Mouse (Mus musculus) hindbrain, postnatal 0 days (tissue): ENCODE data around the gene Usp44. TPM values are rescaled to one million over a fixed set of nuclear protein-coding genes. Genes with fewer than 3 reads are reported as not detected.

Experiments used
- ATAC-seq: fragments of 200-750 bp; cut with Nextera tagmentation; 2 replicates; pipeline ENCODE4 v1.8.0; 2017; ENCODE audit warnings: mild to moderate bottlenecking, moderate TSS enrichment, moderate library complexity
- DNase-seq: peaks from one replicate; pipeline ENCODE4 v3.0.0-alpha.2; 2015; ENCODE audit warnings: low spot score
- H3K27ac ChIP-seq: fragments of 300-500 bp; sonication (generic); 2 replicates; pipeline ENCODE4 v1.5.1; 2014; ENCODE audit warnings: mild to moderate bottlenecking
- H3K27me3 ChIP-seq: fragments of 300-500 bp; sonication (generic); 2 replicates; pipeline ENCODE4 v1.6.1; 2014; ENCODE audit warnings: low read length, mixed read lengths; ENCODE audit not compliant: insufficient read depth
- H3K36me3 ChIP-seq: fragments of 300-500 bp; sonication (generic); 2 replicates; pipeline ENCODE4 v1.6.1; 2014; ENCODE audit warnings: low read length, mixed read lengths; ENCODE audit not compliant: insufficient read depth
- H3K4me1 ChIP-seq: fragments of 300-500 bp; sonication (generic); 2 replicates; pipeline ENCODE4 v1.6.1; 2014; ENCODE audit warnings: antibody characterized with exemption, low read length, mixed read lengths; ENCODE audit not compliant: insufficient read depth
- H3K4me2 ChIP-seq: fragments of 300-500 bp; sonication (generic); 2 replicates; pipeline ENCODE4 v1.6.1; 2014; ENCODE audit warnings: low read depth, mild to moderate bottlenecking, low read length, moderate library complexity, mixed read lengths
- H3K4me3 ChIP-seq: fragments of 300-500 bp; sonication (generic); 2 replicates; pipeline ENCODE4 v1.5.1; 2014; ENCODE audit warnings: low read length
- H3K9ac ChIP-seq: fragments of 300-500 bp; sonication (generic); replicated peaks from 2 replicates; pipeline ENCODE4 v1.6.1; 2014; ENCODE audit warnings: mild to moderate bottlenecking, low read length, moderate library complexity, mixed read lengths
- H3K9me3 ChIP-seq: fragments of 300-500 bp; sonication (generic); 2 replicates; pipeline ENCODE4 v1.6.1; 2016; ENCODE audit warnings: low read length, mixed read lengths
- CTCF ChIP-seq: IDR thresholded peaks from 2 replicates; pipeline ENCODE4 v1.5.1; 2016; ENCODE audit warnings: antibody characterized with exemption, control low read depth, low read depth
- WGBS: fragments of 180-500 bp; shearing (Covaris S2); extraction: QIAGEN DNeasy Blood & Tissue Kit; methylation state at CpG from one replicate; pipeline ENCODE4 v1.1.7; 2014; 5-methylcytosine and 5-hydroxymethylcytosine counted together
- polyA plus RNA-seq: library from polyadenylated mRNA; unstranded; fragments of >200 nt; fragmentation: Nextera tagmentation; extraction: Ambion mirVana; gene quantifications from 2 replicates; pipeline ENCODE4 v1.2.1, GENCODE M21; 2015
- total RNA-seq: library from RNA; depleted of rRNA; stranded (reverse); fragments of >200 nt; gene quantifications from 2 replicates; pipeline ENCODE4 v1.2.3, GENCODE M21; 2014

Usp44 gene
- total and polyA plus RNA-seq, 2 experiments from 2014 or later, result 0.26 to 0.43 TPM

GRCm38 (mm10) chr10:93810590-93811185, 20.7 kb upstream of the Usp44 start:
- no peaks in the 10 kb centered on the region for H3K9me3 ChIP-seq
- H3K36me3 ChIP-seq, result no peaks in the 10 kb centered on the region
- no peak overlapping the region for H3K27ac ChIP-seq
- H3K27me3 ChIP-seq, result no peaks in the 10 kb centered on the region
- TF ChIP-seq CTCF, result no peak
- H3K4me2 ChIP-seq, result no peak overlapping the region
- ATAC-seq (no peak), DNase-seq (no peak)
- WGBS, result 40% methylated on average over 7 of the region's 7 CpGs
- H3K4me3 ChIP-seq, result no peak overlapping the region
- no peak overlapping the region for H3K9ac ChIP-seq
- no peaks in the 10 kb centered on the region for H3K4me1 ChIP-seq

- ATAC-seq, result no peak
These were observed 19.3 kb upstream of the Usp44 start for GRCm38 (mm10) chr10:93812098-93812497.

GRCm38 (mm10) chr10:93812774-93813415, 18.5 kb upstream of the Usp44 start:
- H3K4me1 ChIP-seq, result no peaks in the 10 kb centered on the region
- peak; percentile 92 for TF ChIP-seq CTCF
- ATAC-seq (no peak), DNase-seq (peak; percentile 90)
- H3K27ac ChIP-seq, result no peak overlapping the region
- 13% methylated on average over 10 of the region's 10 CpGs for WGBS
- H3K4me3 ChIP-seq, result no peak overlapping the region
- H3K9ac ChIP-seq, result no peak overlapping the region
- H3K4me2 ChIP-seq, result no peak overlapping the region
- no peaks in the 10 kb centered on the region for H3K9me3 ChIP-seq
- H3K36me3 ChIP-seq, result no peaks in the 10 kb centered on the region
- H3K27me3 ChIP-seq, result no peaks in the 10 kb centered on the region

More at GRCm38 (mm10) chr10:93812098-93812497, 19.3 kb upstream of the Usp44 start:
- WGBS, result 88% methylated on average over 7 of the region's 7 CpGs
- DNase-seq, result no peak
- H3K4me2 ChIP-seq, result no peak overlapping the region
- H3K4me3 ChIP-seq, result no peak overlapping the region
- H3K9me3 ChIP-seq, result no peaks in the 10 kb centered on the region
- no peaks in the 10 kb centered on the region for H3K36me3 ChIP-seq
- no peak overlapping the region for H3K9ac ChIP-seq
- no peak for TF ChIP-seq CTCF
- no peak overlapping the region for H3K27ac ChIP-seq
- no peaks in the 10 kb centered on the region for H3K27me3 ChIP-seq
- H3K4me1 ChIP-seq, result no peaks in the 10 kb centered on the region

- H3K36me3 ChIP-seq, result no peaks in the 10 kb centered on the region
- peak; percentile 68 for DNase-seq
- no peaks in the 10 kb centered on the region for H3K9me3 ChIP-seq
- H3K4me3 ChIP-seq, result no peak overlapping the region
- no peak overlapping the region for H3K9ac ChIP-seq
- H3K27me3 ChIP-seq, result no peaks in the 10 kb centered on the region
- WGBS, result 38% methylated on average over 10 of the region's 10 CpGs
- peak; percentile 53 for TF ChIP-seq CTCF
- ATAC-seq, result peak; percentile 74
- H3K4me1 ChIP-seq, result no peaks in the 10 kb centered on the region
- no peak overlapping the region for H3K4me2 ChIP-seq
- no peak overlapping the region for H3K27ac ChIP-seq
These were observed 17.6 kb upstream of the Usp44 start for GRCm38 (mm10) chr10:93813755-93814154.

- H3K27me3 ChIP-seq, result 0 out of 2 replicates have a peak, but pooled peaks cover 4% of the 10 kb centered on the region
- H3K9me3 ChIP-seq, result no peaks in the 10 kb centered on the region
- WGBS, result 43% methylated on average over 7 of the region's 7 CpGs
- 0 out of 2 replicates have a peak, but pooled peaks have one; percentile 24 for ATAC-seq
- no peaks in the 10 kb centered on the region for H3K36me3 ChIP-seq
- no peak overlapping the region for H3K4me2 ChIP-seq
- DNase-seq, result peak; percentile 80
- no peak overlapping the region for H3K9ac ChIP-seq
- no peak overlapping the region for H3K27ac ChIP-seq
- H3K4me1 ChIP-seq, result no peaks in the 10 kb centered on the region
- peak; percentile 86 for TF ChIP-seq CTCF
- H3K4me3 ChIP-seq, result no peak overlapping the region
These were observed 12.7 kb upstream of the Usp44 start for GRCm38 (mm10) chr10:93818661-93819060.

GRCm38 (mm10) chr10:93829898-93830831, 1.2 kb upstream of the Usp44 start:
- Histone ChIP-seq H3K4me3 (no peak overlapping the region), H3K36me3 (no peaks in the 10 kb centered on the region), H3K27me3 (peaks cover 32% of the 10 kb centered on the region), H3K9ac (no peak overlapping the region), H3K4me1 (no peaks in the 10 kb centered on the region), H3K4me2 (no peak overlapping the region), H3K27ac (no peak overlapping the region), H3K9me3 (no peaks in the 10 kb centered on the region)
- TF ChIP-seq CTCF, result no peak
- no peak for ATAC-seq
- 53% methylated on average over 9 of the region's 9 CpGs for WGBS
- no peak for DNase-seq
